Mouse (Mus musculus): ENCODE data around the gene Ltv1. TPM values are rescaled to one million over a fixed set of nuclear protein-coding genes. Genes with fewer than 3 reads are reported as not detected.

Ltv1 gene
- total RNA-seq, 1 experiment = 38.6 TPM

- Histone ChIP-seq H3K4me3 (ENCODE audit: insufficient read depth in 1 of 2, low read depth in 1 of 2, low read length in 2 of 2, poor library complexity in 1 of 2, severe bottlenecking in 1 of 2) (no peak overlapping the region), H3K9me3 (ENCODE audit: control insufficient read depth, insufficient read depth, low read depth, low read length) (no peaks in the 10 kb centered on the region), H3K9ac (ENCODE audit: insufficient read depth, low read depth, low read length, poor library complexity, severe bottlenecking) (no peak overlapping the region), H3K27ac (ENCODE audit: insufficient read depth, low read depth, low read length, poor library complexity, severe bottlenecking) (no peak overlapping the region), H3K36me3 (ENCODE audit: control insufficient read depth, insufficient read depth, low read length, poor library complexity, severe bottlenecking) (no peaks in the 10 kb centered on the region), H3K4me1 (ENCODE audit: control insufficient read depth in 2 of 2, insufficient read depth in 2 of 2, low read length in 2 of 2, poor library complexity in 1 of 2) (no peaks in the 10 kb centered on the region)
- DNase-seq (ENCODE audit: low read depth, low spot score) = no peak
- TF ChIP-seq HCFC1 (IDR thresholded peaks at IDR 0.05; ENCODE audit: borderline replicate concordance, insufficient read depth, low read length) = no peak
- no peak for TF ChIP-seq ZNF384 (IDR thresholded peaks at IDR 0.05; ENCODE audit: low read depth, low read length)
- no peak for TF ChIP-seq ZC3H11A (IDR thresholded peaks at IDR 0.05; ENCODE audit: borderline replicate concordance, low read depth, low read length)
- no peak for TF ChIP-seq MAFK (IDR thresholded peaks at IDR 0.05; ENCODE audit: insufficient read depth, low read depth, low read length)
- TF ChIP-seq CHD2 (IDR thresholded peaks at IDR 0.05; ENCODE audit: low read depth, low read length) = no peak
- in situ Hi-C loops (cut with MboI; ENCODE audit: low sequenced_read_pairs in 2 of 2, unreplicated experiment in 2 of 2) = no loop called here
Measured at GRCm38 (mm10) chr10:13213956-13214355, 21.0 kb upstream of the Ltv1 start.

- no peak for TF ChIP-seq HCFC1 (IDR thresholded peaks at IDR 0.05; ENCODE audit: borderline replicate concordance, insufficient read depth, low read length)
- no peak for TF ChIP-seq CHD2 (IDR thresholded peaks at IDR 0.05; ENCODE audit: low read depth, low read length)
- TF ChIP-seq ZC3H11A (IDR thresholded peaks at IDR 0.05; ENCODE audit: borderline replicate concordance, low read depth, low read length) = no peak
- no peak for TF ChIP-seq ZNF384 (IDR thresholded peaks at IDR 0.05; ENCODE audit: low read depth, low read length)
- TF ChIP-seq MAFK (IDR thresholded peaks at IDR 0.05; ENCODE audit: insufficient read depth, low read depth, low read length) = no peak
- H3K4me1 ChIP-seq (ENCODE audit: control insufficient read depth in 2 of 2, insufficient read depth in 2 of 2, low read length in 2 of 2, poor library complexity in 1 of 2) = no peaks in the 10 kb centered on the region
- H3K9ac ChIP-seq (ENCODE audit: insufficient read depth, low read depth, low read length, poor library complexity, severe bottlenecking) = no peak overlapping the region
- H3K27ac ChIP-seq (ENCODE audit: insufficient read depth, low read depth, low read length, poor library complexity, severe bottlenecking) = no peak overlapping the region
- no peak for DNase-seq (ENCODE audit: low read depth, low spot score)
- H3K9me3 ChIP-seq (ENCODE audit: control insufficient read depth, insufficient read depth, low read depth, low read length) = no peaks in the 10 kb centered on the region
- H3K4me3 ChIP-seq (ENCODE audit: insufficient read depth in 1 of 2, low read depth in 1 of 2, low read length in 2 of 2, poor library complexity in 1 of 2, severe bottlenecking in 1 of 2) = no peak overlapping the region
- in situ Hi-C loops (cut with MboI; ENCODE audit: low sequenced_read_pairs in 2 of 2, unreplicated experiment in 2 of 2) = no loop called here
- H3K36me3 ChIP-seq (ENCODE audit: control insufficient read depth, insufficient read depth, low read length, poor library complexity, severe bottlenecking) = no peaks in the 10 kb centered on the region
Measured at GRCm38 (mm10) chr10:13212829-13213228, 19.9 kb upstream of the Ltv1 start.

GRCm38 (mm10) chr10:13212326-13212725 lies 19.4 kb upstream of the Ltv1 start:
- H3K27ac ChIP-seq (ENCODE audit: insufficient read depth, low read depth, low read length, poor library complexity, severe bottlenecking) = no peak overlapping the region

GRCm38 (mm10) chr10:13209930-13210637 lies 17.1 kb upstream of the Ltv1 start:
- no peaks in the 10 kb centered on the region for H3K36me3 ChIP-seq (ENCODE audit: control insufficient read depth, insufficient read depth, low read length, poor library complexity, severe bottlenecking)
- H3K27ac ChIP-seq (ENCODE audit: insufficient read depth, low read depth, low read length, poor library complexity, severe bottlenecking) = no peak overlapping the region
- H3K4me3 ChIP-seq (ENCODE audit: insufficient read depth in 1 of 2, low read depth in 1 of 2, low read length in 2 of 2, poor library complexity in 1 of 2, severe bottlenecking in 1 of 2) = no peak overlapping the region
- no peak overlapping the region for H3K9ac ChIP-seq (ENCODE audit: insufficient read depth, low read depth, low read length, poor library complexity, severe bottlenecking)
- no peaks in the 10 kb centered on the region for H3K9me3 ChIP-seq (ENCODE audit: control insufficient read depth, insufficient read depth, low read depth, low read length)
- TF ChIP-seq MAFK (IDR thresholded peaks at IDR 0.05; ENCODE audit: insufficient read depth, low read depth, low read length) (no peak), HCFC1 (IDR thresholded peaks at IDR 0.05; ENCODE audit: borderline replicate concordance, insufficient read depth, low read length) (no peak)
- H3K4me1 ChIP-seq (ENCODE audit: control insufficient read depth in 2 of 2, insufficient read depth in 2 of 2, low read length in 2 of 2, poor library complexity in 1 of 2) = no peaks in the 10 kb centered on the region
- in situ Hi-C loops (cut with MboI; ENCODE audit: low sequenced_read_pairs in 2 of 2, unreplicated experiment in 2 of 2) = no loop called here
- no peak for DNase-seq (ENCODE audit: low read depth, low spot score)

More at GRCm38 (mm10) chr10:13212326-13212725, 19.4 kb upstream of the Ltv1 start:
- Histone ChIP-seq H3K36me3 (ENCODE audit: control insufficient read depth, insufficient read depth, low read length, poor library complexity, severe bottlenecking) (no peaks in the 10 kb centered on the region), H3K4me1 (ENCODE audit: control insufficient read depth in 2 of 2, insufficient read depth in 2 of 2, low read length in 2 of 2, poor library complexity in 1 of 2) (no peaks in the 10 kb centered on the region), H3K4me3 (ENCODE audit: insufficient read depth in 1 of 2, low read depth in 1 of 2, low read length in 2 of 2, poor library complexity in 1 of 2, severe bottlenecking in 1 of 2) (no peak overlapping the region), H3K9ac (ENCODE audit: insufficient read depth, low read depth, low read length, poor library complexity, severe bottlenecking) (no peak overlapping the region), H3K9me3 (ENCODE audit: control insufficient read depth, insufficient read depth, low read depth, low read length) (no peaks in the 10 kb centered on the region)
- no peak for DNase-seq (ENCODE audit: low read depth, low spot score)
- in situ Hi-C loops (cut with MboI; ENCODE audit: low sequenced_read_pairs in 2 of 2, unreplicated experiment in 2 of 2) = no loop called here
- no peak for TF ChIP-seq ZC3H11A (IDR thresholded peaks at IDR 0.05; ENCODE audit: borderline replicate concordance, low read depth, low read length)
- TF ChIP-seq HCFC1 (IDR thresholded peaks at IDR 0.05; ENCODE audit: borderline replicate concordance, insufficient read depth, low read length) = no peak
- TF ChIP-seq MAFK (IDR thresholded peaks at IDR 0.05; ENCODE audit: insufficient read depth, low read depth, low read length) = no peak
- TF ChIP-seq ZNF384 (IDR thresholded peaks at IDR 0.05; ENCODE audit: low read depth, low read length) = no peak
- TF ChIP-seq CHD2 (IDR thresholded peaks at IDR 0.05; ENCODE audit: low read depth, low read length) = no peak

- no peaks in the 10 kb centered on the region for H3K9me3 ChIP-seq (ENCODE audit: control insufficient read depth, insufficient read depth, low read depth, low read length)
- H3K36me3 ChIP-seq (ENCODE audit: control insufficient read depth, insufficient read depth, low read length, poor library complexity, severe bottlenecking) = no peaks in the 10 kb centered on the region
- in situ Hi-C loops (cut with MboI; ENCODE audit: low sequenced_read_pairs in 2 of 2, unreplicated experiment in 2 of 2) = no loop called here
- H3K4me1 ChIP-seq (ENCODE audit: control insufficient read depth in 2 of 2, insufficient read depth in 2 of 2, low read length in 2 of 2, poor library complexity in 1 of 2) = no peaks in the 10 kb centered on the region
- no peak overlapping the region for H3K9ac ChIP-seq (ENCODE audit: insufficient read depth, low read depth, low read length, poor library complexity, severe bottlenecking)
- TF ChIP-seq ZNF384 (IDR thresholded peaks at IDR 0.05; ENCODE audit: low read depth, low read length) (no peak), MAFK (IDR thresholded peaks at IDR 0.05; ENCODE audit: insufficient read depth, low read depth, low read length) (no peak), CHD2 (IDR thresholded peaks at IDR 0.05; ENCODE audit: low read depth, low read length) (no peak), ZC3H11A (IDR thresholded peaks at IDR 0.05; ENCODE audit: borderline replicate concordance, low read depth, low read length) (no peak), HCFC1 (IDR thresholded peaks at IDR 0.05; ENCODE audit: borderline replicate concordance, insufficient read depth, low read length) (no peak)
- H3K27ac ChIP-seq (ENCODE audit: insufficient read depth, low read depth, low read length, poor library complexity, severe bottlenecking) = no peak overlapping the region
- no peak for DNase-seq (ENCODE audit: low read depth, low spot score)
- no peak overlapping the region for H3K4me3 ChIP-seq (ENCODE audit: insufficient read depth in 1 of 2, low read depth in 1 of 2, low read length in 2 of 2, poor library complexity in 1 of 2, severe bottlenecking in 1 of 2)
Measured at GRCm38 (mm10) chr10:13209506-13209905, 16.5 kb upstream of the Ltv1 start.
